Mouse (Mus musculus): Measurements from ENCODE around the gene Ppp1r15a.
"Not testable (repeated sequence)": the region's sequence is repeated elsewhere in the genome, so short reads cannot be mapped to it uniquely, and the experiment has no call there.

Gene Ppp1r15a

GRCm38 (mm10) chr7:45550821-45551511, 24.9 kb upstream of the Ppp1r15a start:
- no peak for DNase-seq (ENCODE audit: low spot score)

- DNase-seq (ENCODE audit: low spot score): no peak
Measured at GRCm38 (mm10) chr7:45549641-45550436, 23.8 kb upstream of the Ppp1r15a start.

- DNase-seq (ENCODE audit: low spot score): no peak
Measured at GRCm38 (mm10) chr7:45544525-45544924, 18.5 kb upstream of the Ppp1r15a start.

DNA sequence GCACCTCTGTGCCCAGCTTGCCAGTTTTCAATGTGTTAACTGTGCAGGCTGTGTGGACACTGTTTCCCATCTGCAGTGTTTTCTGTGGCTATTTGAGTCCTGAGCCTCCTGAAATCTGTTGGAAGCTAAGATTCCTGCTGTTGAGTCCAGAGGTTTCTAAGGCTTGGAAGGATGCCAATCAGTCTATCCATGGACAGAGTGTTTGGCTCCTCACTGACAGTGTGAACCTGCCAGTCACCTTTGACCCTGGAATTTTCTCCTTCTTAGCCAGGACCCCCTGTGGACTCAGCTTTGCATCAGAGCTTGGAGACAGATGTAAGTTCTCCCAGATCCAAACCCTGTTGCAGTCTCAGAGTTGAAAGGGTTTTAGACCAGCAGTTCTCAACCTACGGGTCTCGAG, 14.1 kb upstream of the Ppp1r15a start:
- DNase-seq (ENCODE audit: low spot score): no peak

DNA sequence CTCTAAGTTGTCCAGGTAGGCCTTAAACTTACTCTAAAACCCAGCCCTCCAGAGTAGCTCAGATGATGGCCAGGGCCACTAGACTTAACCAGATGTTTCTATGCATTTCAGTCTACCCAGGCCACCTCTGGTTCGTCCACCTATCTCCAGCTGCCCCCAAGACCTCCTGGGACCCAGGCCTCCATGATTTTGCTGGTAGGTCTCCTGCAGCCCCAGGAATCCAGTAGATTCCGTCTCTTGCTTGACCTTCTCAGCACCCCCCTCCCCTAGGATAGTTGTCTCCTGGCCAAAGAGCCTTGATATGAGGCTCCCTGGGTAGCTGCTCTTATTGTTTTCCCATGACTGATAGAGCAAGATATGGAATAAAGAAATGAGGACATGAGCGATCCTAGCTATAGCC, 13.0 kb upstream of the Ppp1r15a start:
- no peak for DNase-seq (ENCODE audit: low spot score)

- DNase-seq (ENCODE audit: low spot score): peak; percentile 49
Measured at GRCm38 (mm10) chr7:45538163-45539041, 12.3 kb upstream of the Ppp1r15a start.

- DNase-seq (ENCODE audit: low spot score): no peak
Measured at GRCm38 (mm10) chr7:45537602-45538001, 11.5 kb upstream of the Ppp1r15a start.

DNA sequence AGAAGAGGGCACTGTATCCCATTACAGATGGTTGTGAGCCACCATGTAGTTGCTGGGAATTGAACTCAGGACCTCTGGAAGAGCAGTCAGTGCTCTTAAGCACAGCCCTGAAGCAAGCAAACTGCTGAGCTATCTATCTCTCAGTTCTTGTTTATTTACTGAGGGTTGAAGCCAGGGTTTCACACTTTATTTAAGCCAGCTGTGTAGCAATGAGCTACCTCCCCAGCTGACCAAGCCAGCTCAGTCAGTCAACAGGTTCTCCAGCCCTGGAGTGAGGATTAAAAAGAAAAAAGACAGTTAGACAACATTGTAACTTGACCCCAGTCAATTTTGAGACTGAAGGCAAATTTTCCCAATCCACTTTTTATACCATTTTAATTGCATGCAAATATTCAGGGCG, 9.6 kb upstream of the Ppp1r15a start:
- DNase-seq (ENCODE audit: low spot score): no peak

GRCm38 (mm10) chr7:45530643-45531042, 4.6 kb upstream of the Ppp1r15a start:
- peak; percentile 31 for DNase-seq (ENCODE audit: low spot score)

GRCm38 (mm10) chr7:45529461-45529860, 3.4 kb upstream of the Ppp1r15a start:
- DNase-seq (ENCODE audit: low spot score): no peak

GRCm38 (mm10) chr7:45527169-45527568, 1.1 kb upstream of the Ppp1r15a start:
- not testable (repeated sequence) for DNase-seq (ENCODE audit: low spot score)

- no peak for DNase-seq (ENCODE audit: low spot score)
Measured at GRCm38 (mm10) chr7:45526474-45527120, 529 bp upstream of the Ppp1r15a start.

GRCm38 (mm10) chr7:45524841-45525621, 1.0 kb downstream of the Ppp1r15a start:
- DNase-seq (ENCODE audit: low spot score): no peak

GRCm38 (mm10) chr7:45523678-45524170, 2.3 kb downstream of the Ppp1r15a start:
- DNase-seq (ENCODE audit: low spot score): no peak

DNA sequence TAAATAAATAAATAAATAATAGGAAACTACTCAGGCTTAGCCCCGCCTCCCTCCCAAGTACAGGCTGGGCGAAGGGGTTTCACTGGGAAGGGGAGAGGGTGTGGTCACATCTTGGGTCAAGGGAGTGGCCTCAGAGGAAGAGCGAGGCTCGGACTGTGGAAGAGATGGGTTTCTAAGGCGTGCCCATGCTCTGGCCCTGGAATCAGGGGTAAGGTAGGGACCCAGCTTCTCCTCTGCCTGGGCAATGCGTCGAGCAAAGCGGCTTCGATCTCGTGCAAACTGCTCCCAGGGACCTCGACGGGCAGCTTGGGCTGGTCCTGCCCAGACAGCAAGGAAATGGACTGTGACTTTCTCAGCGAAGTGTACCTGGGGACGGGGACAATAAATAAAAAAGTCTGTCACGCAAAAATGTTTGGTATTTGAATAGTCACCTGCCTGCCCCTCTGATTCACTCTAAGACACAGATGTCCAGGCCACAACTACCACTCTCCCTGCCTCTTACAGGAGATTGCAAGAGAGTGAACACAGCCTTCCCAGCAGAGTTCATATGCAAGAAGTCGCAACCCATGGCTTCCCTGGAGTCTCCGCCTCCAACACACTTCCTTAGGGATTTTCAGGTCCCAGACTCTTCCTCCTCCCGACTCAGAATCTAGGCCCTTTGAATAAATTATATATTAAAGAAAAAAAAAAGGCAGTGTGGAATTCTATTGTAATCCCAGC, 3.0 kb downstream of the Ppp1r15a start:
- no peak for DNase-seq (ENCODE audit: low spot score)

GRCm38 (mm10) chr7:45522194-45522752, 3.8 kb downstream of the Ppp1r15a start:
- DNase-seq (ENCODE audit: low spot score): no peak

DNA sequence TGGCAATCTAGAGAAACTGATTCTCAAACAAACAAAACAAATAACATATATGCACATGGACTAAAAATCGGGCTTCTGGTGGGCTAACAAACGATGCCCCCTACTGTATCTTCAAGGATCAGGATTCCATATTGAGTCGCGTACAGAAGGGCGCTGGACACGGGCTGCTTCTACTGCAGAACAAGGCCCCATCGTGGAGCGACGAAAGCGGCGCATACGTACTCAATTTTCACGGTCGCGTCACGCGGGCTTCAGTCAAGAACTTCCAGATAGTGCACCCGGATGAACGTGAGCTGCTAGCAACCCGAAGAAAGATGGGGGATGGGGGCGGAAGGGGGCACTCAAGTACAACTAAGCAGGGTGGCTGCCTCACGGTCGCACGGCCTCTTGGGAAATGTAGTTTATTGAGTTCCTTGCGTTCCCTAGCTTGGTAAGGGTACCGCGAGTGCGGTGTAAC, 4.3 kb downstream of the Ppp1r15a start:
- DNase-seq (ENCODE audit: low spot score): peak; percentile 88

DNA sequence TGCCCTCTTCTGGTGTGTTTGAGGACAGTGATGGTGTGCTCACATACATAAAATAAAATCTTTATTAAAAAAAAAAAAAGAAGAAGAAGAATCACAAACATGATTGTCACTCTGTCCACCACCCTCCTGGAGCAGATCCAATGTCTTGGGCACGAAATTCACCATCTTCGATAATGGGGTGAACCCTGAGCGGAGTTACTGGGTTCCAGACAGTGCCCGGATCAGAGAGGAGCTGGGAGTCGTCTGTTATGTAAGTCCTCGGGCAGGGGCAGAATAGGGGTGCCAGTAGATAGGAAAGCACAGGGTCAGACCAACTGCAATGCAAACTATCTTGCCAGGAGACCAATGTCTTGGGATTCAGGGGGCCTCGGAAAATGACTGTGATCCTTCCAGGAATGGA, 5.5 kb downstream of the Ppp1r15a start:
- DNase-seq (ENCODE audit: low spot score): no peak

DNA sequence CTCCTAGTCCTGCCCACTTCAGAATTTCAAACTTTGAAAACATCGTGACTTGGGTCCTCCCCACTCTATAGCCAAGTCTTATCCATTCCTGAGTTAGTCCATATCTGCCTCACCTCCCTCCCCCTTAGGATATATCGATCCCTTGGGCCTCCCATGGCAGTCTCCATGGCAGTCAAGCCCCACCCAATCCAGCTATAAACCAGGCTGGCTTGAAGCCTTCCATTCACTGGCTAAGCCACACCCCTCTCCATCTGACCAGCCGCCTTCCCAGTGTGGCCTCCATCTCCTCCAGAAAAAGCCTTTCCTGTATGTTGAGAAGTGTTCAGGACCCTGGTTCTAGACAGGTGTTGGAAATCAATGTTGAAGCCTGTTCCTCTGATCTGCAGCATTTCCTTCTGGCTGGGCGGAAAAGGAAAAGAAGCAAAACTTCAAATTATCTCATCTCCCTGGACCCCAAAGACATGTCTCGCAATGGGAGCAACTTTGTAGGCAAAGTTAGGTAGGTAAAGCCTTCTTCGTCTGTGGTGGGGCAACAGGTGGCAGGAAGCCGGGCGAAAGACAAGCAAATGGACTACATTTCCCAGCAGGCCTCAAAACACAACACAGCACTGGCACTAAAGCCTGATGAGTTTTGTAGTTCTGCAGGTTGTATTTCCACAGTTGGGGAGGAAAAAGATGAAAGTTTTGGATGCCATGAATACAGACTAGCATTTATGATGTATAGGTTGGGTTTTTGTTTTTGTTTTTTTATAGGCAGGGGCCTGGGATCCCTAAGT, 6.5 kb downstream of the Ppp1r15a start:
- no peak for DNase-seq (ENCODE audit: low spot score)
